Mouse (Mus musculus) v-Abl transformed pro-B cells (cell line): Measurements from ENCODE around the gene Ttc7b.

Experiments used
- in situ Hi-C, 2 experiments: fragments of 400-800 bp; cut with MboI; formaldehyde crosslinking; loops; one replicate each; pipeline ENCODE4 v1.15.1; 2025; ENCODE audit not compliant: unreplicated experiment in 2 of 2

Gene Ttc7b

GRCm38 (mm10) chr12:100520794-100521186 lies at the start of gene Ttc7b:
TSS of gene Ttc7b (minus strand) at chr12:100520826.
- in situ Hi-C loops: no loop called here

DNA sequence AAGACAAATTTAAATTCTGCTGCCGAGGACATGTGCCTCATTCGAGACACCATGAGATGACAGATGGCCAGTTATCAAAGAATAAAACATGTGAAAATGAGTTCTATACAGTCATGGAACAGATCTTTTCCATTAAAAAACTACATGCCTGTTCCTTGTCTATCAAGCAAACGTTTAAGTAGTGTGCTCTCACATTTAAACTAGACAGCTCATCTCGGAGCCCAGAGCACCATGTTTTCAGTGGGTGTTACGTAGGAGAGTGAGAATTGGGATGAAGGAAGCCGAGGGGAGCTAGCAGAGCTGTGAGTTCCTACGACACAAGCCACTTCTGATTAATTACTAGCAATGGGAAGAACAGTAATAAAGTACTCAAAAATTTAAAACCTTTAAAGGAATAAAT lies 48.2 kb upstream of the Ttc7b start:
- in situ Hi-C loops: no loop called here

- in situ Hi-C loops: no loop called here
Observed at GRCm38 (mm10) chr12:100568105-100568504, 47.5 kb upstream of the Ttc7b start.

DNA sequence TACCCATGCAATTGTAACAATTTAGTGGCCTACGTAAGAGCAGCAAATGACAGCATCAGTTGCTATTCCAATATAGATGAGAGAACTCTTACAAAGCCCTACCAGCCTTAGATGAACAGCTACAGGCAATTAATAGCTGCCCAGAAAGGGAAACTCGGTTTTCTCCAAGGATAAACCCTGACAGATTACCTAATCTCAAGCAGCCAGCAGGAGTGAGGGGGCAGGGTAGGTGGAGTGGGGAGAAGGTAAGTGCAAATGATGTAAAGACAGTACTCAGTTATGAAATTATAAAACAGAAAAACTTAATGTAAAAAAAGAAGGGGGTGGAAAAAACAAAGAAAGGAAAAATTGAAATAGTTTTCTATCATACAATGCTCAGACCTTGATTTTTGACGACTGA lies 47.0 kb upstream of the Ttc7b start:
- in situ Hi-C loops: no loop called here

DNA sequence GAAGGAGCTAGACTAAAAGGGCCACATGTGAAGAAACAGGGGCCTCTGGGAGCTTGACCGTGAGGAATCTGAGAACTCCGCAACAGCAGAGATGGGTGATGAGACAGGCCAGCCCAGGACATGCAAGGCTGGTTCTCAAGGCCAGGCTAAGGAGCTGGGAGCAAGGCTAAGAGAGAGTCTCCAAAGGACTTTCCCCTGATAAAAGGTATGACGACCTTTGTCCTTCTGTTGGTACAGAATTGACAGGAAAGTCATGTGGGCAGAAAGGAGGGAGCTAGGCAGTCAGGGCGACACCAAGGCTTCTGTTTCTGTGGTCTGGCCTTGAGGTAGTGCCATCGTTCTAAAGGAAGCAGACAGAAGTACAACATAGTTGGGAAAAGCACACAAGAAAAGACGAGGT lies 33.0 kb upstream of the Ttc7b start:
- in situ Hi-C loops: no loop called here

GRCm38 (mm10) chr12:100551972-100552371 lies 31.3 kb upstream of the Ttc7b start:
- in situ Hi-C loops: no loop called here

DNA sequence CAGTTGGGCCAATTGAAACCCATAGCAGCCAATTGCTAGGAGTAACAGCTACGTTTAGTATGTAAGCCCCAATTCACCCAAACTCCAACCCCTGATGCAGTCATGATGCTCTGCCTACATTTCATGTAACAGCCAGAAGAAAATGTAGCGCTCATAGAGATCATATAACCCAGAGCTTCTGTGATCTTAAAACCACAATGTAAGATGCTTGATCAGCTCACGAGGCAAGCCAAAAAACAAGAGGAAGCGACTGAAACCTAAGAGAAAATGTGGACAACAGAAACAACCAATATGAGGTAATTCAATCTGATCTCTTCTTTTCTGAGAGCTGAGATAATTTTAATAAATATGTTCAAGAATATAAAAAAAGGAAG lies 23.6 kb upstream of the Ttc7b start:
- in situ Hi-C loops: no loop called here

GRCm38 (mm10) chr12:100543437-100544193 lies 23.0 kb upstream of the Ttc7b start:
- in situ Hi-C loops: no loop called here

DNA sequence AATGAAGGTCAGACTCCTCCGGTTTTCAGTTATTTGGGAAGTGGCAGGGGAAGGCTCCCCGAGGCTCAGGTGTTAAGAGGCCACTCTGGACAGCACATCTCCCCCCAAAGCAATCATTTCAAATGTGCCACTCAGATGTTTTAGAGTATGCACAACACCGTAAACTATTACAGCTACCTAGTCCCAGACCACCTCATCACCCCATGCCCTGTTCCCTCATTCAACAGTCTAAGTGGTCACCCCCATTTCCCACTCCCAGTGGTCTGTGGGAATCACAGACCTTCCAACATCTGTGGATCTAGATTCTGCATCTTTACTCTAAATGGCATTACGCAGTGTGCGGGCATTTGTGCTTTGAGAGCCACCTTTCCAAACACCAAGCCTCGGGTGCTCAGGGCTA lies 21.9 kb upstream of the Ttc7b start:
- in situ Hi-C loops: no loop called here

GRCm38 (mm10) chr12:100542076-100542475 lies 21.4 kb upstream of the Ttc7b start:
- in situ Hi-C loops: no loop called here

- in situ Hi-C loops: no loop called here
Observed at GRCm38 (mm10) chr12:100539158-100539714, 18.6 kb upstream of the Ttc7b start.

DNA sequence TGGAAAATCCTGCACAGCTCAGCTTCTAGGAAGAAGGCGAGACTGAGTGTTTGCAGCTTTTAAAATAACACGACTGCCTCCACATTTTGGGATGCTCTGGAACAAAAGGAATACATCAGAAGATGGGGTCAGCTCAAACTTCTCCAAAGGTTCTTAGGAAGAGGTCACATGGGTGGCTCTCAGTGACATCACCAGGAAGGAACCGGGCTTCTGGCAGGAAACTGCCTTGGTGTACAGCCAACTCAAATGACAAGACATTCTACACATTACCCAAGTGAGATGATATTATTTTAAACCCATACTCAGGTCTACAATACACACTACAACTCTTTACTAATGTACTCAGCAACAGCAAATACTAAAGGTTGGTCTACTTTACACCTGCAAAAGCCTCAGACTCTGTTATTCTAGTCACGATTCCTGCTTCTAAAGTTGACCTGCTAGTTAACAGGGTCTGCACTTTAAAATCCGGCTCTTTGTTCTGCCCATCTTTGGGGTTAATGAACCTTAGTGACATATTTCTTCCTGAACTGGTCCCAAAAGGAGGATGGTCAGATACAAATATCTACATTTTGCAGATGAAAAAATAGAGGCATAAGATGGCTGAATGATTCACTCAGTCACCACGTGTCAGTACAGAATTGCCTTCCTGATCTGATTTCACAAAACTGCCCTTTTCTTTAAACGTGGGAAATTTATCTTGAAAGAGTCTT lies 18.0 kb upstream of the Ttc7b start:
- in situ Hi-C loops: no loop called here

- in situ Hi-C loops: no loop called here
Observed at GRCm38 (mm10) chr12:100537091-100537490, 16.5 kb upstream of the Ttc7b start.

GRCm38 (mm10) chr12:100535028-100535427 lies 14.4 kb upstream of the Ttc7b start:
- in situ Hi-C loops: no loop called here

DNA sequence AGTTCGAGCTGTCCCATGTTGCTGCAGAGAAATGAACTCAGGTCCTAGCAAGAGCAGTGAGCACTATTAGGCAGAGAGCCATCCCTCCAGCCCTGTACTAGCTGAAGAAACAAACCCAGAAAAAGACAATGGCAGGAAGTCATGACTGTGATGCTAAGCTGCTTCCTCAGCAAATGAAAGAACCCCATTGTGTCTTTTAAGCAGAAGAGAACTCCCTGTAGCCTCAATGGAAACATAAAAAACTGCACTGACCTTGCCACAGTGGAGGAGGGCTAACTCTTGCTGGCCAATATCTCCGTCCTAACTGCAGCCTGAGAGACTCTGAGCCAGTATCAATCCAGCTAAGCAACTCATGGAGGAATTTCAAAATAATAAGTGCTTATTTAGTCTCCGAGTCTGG lies 13.4 kb upstream of the Ttc7b start:
- in situ Hi-C loops: no loop called here

DNA sequence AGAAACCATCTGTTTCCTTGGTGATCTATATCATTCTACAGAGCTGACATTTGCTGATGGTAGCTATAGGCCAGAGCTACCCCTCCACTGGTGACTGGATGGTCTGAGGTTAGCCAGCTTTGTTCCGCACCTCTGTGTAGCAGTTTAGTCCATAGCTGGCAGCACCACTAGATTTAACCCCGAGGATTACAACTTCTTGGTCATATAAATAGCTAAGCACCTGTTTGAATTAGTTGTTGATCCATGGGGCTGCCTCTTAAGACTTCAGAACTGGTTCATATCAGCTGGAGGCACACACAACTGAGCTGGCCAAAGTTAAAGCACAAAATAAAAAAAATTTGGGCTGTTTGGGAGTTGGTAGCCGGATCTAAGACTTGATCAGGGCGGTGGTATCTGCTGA lies 12.6 kb upstream of the Ttc7b start:
- in situ Hi-C loops: no loop called here

DNA sequence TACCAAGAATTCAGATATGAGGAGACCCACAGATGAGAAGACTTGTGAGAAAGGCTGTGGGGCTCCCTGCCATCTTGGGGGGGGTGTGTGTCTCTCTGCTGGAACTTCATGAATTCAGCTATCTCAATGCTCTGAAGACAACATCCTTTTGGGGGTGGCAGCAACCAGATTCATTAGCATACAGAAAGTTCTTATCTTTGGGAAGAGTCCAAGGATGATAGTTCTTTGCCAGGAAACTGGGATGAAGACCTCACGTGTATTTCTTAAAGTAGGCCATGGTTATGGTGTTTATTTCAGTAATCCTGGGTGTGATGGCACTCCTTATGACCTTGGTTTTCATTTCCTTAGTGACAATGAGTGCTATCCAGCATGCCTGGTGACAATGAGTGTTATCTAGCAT lies 11.1 kb upstream of the Ttc7b start:
- in situ Hi-C loops: no loop called here

DNA sequence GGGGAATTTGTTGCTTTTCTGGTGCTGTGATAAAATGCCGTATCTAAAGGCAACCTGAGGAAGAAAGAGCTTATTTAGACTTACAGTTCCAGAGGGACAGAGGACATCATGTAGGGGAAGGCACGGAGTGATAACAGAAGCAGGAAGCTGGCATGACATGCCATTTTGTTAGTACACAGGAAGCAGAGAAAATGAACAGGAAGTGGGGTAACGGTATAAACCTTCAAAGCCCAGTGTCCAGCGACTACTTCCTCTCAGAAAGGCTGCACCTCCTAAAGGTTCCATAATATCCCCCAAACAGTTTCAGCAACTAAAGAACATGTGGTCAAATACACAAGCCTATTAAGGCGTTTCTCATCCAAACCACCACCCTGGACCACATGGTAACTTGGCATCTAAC lies 10.2 kb upstream of the Ttc7b start:
- in situ Hi-C loops: no loop called here

DNA sequence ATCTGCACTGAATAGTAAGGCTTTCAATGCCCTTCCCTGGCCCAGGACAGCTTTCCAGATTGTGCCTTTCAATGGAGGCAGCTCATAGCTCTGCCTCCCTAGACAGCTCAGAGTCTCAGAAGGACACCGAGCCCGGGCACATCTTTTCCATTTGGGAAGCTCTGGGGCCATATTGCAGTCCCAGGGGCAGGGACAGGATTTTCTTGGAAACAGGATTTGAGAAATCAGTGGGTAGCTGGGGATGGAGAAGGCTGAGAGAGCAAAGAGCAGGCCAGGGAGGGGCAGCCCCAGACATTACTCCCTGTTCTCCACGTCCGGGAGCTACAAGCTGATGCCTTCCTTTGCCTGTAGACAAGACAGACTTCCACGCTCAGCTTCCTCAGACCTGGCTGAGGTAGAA lies 9.0 kb upstream of the Ttc7b start:
- in situ Hi-C loops: no loop called here

DNA sequence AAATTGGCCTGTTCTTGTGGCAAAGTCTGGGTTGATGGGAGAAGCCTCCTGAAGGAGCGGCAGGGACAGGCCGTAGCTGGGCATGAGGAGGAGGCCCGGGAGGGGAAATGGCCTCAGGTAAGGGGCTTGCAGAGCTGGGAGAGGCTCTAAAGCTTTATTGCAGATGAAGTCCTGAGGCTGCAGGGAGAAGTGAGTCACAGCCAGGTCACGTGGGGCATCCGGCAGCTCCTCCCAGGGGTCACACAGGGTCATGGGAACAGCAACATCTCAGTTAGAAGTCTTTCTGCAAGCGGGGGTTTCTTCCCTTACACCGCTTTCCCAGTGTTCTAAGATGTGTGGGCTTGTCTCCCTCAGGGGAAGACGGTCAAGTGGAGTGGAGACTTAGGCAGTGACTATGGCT lies 8.5 kb upstream of the Ttc7b start:
- in situ Hi-C loops: no loop called here

GRCm38 (mm10) chr12:100528246-100528645 lies 7.6 kb upstream of the Ttc7b start:
- in situ Hi-C loops: no loop called here

DNA sequence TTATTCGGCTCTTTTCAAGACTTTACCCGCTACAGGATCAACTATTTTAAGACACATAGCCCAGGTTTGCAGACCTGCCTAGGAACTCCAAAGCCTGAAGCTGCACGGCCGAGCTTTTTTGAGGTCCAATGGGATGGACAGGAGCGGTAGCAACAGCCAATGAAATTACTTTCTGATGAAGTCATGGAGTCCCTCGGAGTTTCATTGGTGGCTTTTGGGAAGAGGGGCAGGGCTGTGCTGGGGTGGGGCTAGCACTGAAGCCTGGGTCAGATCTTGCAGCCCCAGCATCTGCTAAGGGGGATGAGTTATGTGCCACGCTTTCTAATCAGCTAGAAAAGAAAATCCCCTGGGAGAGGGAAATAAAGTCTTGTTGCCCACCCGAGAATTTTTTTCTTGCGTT lies 7.1 kb upstream of the Ttc7b start:
- in situ Hi-C loops: no loop called here
